Mouse (Mus musculus) A20 (cell line): ENCODE measurements at regions not wholly inside any gene's neighbourhood (a gene's known extent, or its start where the extent isn't known, plus 50 kb on each side); places are given as distances from the start of the nearest gene placed in this dataset.
A peak's percentile ranks its signal among the peaks of the same experiment; 100 is the strongest.

Experiments
- DNase-seq: peaks from one replicate; pipeline ENCODE4 v3.0.0-alpha.2; 2011; ENCODE audit warnings: low read depth, low spot score

DNA sequence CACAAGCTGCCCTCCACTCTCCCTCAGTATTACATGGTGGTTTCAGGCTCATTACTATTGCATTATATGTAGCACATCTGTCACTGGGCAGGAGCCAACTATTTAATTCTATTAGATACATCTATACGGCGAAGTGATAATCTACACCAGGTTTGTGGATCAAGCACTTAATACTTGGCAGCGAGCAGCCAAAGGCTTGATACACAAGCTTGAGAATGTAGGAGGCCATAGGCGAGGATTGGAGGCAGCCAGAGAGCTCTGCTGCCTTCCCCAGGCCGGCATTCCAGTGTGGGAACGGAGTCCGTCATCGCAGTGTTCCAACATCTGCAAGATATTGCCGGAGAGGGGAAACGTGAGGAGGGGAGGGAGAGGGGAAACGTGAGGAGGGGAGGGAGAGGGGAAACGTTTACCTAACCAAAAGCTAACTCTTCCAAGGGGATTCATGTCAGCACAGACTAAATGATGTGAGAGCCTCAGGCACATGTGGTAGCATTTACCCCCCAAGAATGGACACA, 109.6 kb upstream of the Habp2 start:
- DNase-seq = no peak

GRCm38 (mm10) chr19:56185756-56186155, 101.2 kb upstream of the Habp2 start:
- no peak for DNase-seq

GRCm38 (mm10) chr19:56189185-56189584, 97.8 kb upstream of the Habp2 start:
- no peak for DNase-seq

GRCm38 (mm10) chr19:56190222-56190621, 96.7 kb upstream of the Habp2 start:
- DNase-seq = no peak

DNA sequence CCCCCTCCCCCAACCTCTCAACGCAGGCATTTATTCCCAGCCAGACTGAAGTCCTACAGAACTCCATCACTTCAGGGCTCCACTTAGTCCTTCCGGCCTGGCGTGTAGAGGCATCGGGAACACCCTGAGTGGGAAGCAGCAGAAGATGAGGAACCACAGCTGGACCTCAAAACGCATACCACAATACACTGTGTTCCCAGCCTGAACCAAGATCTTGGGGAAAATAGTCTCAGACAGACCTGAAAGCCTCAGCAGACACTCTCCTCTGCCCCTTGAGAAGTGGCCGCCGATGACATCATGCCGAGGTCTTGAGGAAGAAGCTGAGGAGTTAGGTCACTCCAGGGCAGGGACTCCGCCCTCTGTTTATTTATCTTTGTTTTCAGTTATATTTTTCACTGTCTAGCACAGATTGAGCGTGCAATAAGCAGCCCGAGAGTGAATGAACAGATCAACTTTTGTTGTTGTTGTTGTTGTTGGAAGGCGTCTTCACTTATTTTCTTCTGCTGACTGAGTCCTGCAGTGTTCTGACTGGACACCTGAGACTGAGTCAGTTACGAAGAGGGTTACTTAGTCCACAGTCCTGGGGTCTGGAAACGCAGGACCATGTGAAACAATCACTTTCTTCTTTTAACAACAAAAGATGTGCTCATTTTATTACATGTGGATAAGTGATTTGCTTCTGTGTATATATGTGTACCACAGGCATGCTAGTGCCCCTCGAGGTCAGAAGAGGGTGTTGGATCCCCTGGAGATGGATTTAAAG, 88.3 kb upstream of the Habp2 start:
- DNase-seq = no peak

DNA sequence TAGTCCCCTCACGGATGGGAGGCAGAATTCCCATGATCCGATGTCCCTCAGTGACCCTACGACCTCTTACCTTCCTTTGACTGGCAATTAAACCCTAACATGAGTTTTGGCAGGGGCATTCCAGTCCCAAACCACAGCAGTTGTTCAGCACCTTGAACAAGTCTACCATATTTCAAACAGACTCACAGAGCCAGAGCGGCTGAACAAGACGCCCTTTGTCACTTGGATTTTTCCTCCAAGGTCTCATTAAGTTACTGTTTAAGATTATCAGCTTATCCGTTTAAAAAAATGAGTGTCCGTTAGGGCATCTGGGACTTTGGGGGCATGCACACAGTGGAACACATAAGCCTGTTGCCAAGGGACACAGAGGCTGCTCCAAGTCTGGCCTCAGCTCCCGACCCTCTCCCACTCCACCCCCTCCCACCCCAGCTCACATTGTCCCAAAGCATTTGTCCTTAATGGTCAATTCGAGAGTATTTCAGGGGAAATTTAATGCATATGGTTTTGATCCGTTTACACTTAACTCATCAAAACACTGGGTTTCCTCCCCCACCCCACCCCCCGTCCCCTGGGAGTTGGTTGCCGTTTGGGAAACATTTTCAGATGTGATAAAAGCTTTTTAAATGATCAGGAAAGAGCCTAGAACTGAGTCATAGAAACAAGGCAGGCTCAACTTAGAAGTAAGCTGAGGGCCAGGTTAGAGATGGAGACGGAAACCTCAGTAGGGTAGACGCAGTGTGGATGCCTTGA, 87.4 kb upstream of the Habp2 start:
- no peak for DNase-seq

- DNase-seq = peak; percentile 34
These were observed 85.8 kb upstream of the Habp2 start for GRCm38 (mm10) chr19:56201007-56201682.

- DNase-seq = peak; percentile 48
These were observed 85.0 kb upstream of the Habp2 start for GRCm38 (mm10) chr19:56201738-56202480.

DNA sequence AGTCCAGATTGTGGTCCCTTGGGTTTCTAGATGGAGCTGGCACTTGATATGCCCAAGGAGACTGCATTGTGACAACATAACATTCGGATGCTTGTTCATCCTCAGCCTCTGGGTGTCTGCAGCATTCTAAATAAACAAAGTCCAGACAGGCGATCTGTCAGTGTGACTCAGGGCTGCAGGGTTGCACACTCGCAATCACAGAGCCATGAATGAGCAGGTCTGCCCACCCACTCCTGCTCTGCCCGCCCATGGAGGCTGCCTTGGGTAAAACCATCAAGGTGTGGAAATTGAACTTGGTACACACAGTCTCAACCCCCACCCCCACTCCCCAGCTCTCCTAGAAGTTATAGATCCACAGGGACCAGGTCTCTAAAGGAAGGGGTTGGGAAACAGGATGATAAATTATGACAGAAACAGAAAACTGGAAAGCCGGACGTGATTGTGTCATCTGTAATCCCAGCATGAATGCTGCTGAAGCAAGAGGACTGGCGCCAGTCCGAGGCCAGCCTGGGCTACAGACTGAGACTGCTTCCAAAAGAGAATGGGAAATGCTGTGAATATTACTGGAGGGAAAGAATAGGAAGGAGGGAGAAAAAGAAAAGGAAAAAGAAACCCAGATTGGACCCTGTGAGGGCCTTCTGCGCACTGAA, 84.3 kb upstream of the Habp2 start:
- no peak for DNase-seq

- no peak for DNase-seq
These were observed 68.4 kb upstream of the Habp2 start for GRCm38 (mm10) chr19:56218536-56218935.

- no peak for DNase-seq
These were observed 66.1 kb upstream of the Habp2 start for GRCm38 (mm10) chr19:56220724-56221407.

DNA sequence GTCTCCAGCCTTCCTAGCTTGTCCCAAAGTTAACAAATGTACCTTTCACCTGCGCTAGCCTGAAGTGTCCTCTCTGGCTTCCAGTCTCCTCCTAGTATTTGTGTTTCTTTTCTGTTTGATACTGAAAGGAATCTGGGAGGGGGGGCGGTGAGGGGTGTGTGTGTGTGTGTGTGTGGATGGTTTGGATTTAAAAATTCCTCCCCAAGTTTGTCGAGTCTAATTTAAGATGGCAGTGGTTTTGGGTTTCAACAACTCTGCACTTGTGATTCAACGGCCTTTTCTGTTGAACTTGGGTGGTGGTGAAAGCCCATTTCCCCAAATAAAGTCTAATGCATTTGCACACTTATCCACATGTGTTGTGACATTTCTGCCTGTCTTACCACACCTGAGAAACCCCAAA, 64.4 kb upstream of the Habp2 start:
- no peak for DNase-seq

- no peak for DNase-seq
These were observed 61.9 kb upstream of the Habp2 start for GRCm38 (mm10) chr19:56225039-56225438.

- DNase-seq = no peak
These were observed 61.4 kb upstream of the Habp2 start for GRCm38 (mm10) chr19:56225518-56225917.

DNA sequence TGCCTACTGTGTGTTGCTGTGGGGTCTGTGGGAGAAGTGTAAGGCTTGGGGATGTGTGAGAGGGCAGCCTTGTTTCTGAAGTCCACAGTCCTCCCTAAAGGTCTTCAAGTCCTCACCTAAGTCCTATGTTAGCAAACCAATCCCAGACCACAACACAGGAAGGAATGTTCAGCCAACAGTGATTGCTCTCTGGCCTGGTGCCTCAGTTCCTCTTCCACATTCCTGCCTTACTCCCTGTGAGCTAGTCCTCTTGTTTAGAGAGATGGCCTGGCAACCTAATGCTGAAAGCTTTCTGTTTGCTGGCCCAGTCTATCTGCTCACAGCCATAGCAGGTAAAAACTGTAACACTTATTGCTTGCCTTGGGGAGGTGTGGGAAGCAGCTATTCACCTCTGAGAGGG, 58.4 kb upstream of the Habp2 start:
- DNase-seq = no peak

GRCm38 (mm10) chr19:56231430-56231829, 55.5 kb upstream of the Habp2 start:
- DNase-seq = no peak

- DNase-seq = no peak
These were observed 55.1 kb upstream of the Habp2 start for GRCm38 (mm10) chr19:56231849-56232248.

GRCm38 (mm10) chr19:56232269-56232668, 54.7 kb upstream of the Habp2 start:
- DNase-seq = no peak

DNA sequence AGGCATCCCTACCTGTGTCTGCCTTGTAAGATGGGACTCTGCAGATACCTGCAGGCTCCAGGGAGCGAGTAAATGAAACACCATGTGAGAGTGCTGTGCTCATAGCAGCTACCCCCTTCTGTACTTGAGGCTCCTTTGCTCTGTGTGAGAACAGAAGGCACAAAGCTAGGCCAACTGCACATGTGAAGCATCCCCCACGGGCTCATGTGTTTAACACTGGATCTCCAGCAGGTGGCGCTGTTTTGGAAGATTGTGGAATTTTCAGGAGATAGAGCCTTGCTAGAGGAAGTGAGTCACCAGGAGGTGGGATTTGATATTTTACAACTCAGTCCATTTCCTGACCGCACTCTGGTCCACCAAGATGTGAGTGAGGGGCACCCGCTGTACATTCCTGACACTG, 54.0 kb upstream of the Habp2 start:
- DNase-seq = no peak

DNA sequence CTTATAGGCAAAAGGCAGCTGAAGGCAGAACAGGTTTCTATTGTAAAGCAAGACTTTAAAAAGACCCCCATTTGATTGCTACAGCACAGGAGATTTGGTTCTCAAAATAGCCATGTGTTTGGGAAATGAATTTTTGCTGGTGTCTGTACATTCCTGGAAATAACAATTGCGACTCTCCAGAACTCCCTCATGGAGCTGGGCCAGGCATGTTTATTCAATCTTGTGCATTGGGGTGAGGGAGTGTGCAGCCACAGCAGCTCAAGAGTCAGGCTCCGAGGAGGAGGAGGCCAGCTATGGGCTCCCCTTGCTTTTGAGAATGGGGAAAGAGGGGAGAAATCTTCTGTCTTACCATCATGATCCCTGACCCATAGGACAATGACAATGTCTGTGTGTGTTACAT, 51.9 kb upstream of the Habp2 start:
- no peak for DNase-seq
